Mouse (Mus musculus) mature B cell (primary cell): ENCODE results near the gene Cpt1b.
"Not testable (repeated sequence)": the region's sequence is repeated elsewhere in the genome, so short reads cannot be mapped to it uniquely, and the experiment has no call there.

ENCODE experiments used
- in situ Hi-C: fragments of 300-500 bp; cut with MboI; formaldehyde crosslinking; loops from 2 replicates; pipeline ENCODE4 v1.14.3; 2019

The Cpt1b gene

DNA sequence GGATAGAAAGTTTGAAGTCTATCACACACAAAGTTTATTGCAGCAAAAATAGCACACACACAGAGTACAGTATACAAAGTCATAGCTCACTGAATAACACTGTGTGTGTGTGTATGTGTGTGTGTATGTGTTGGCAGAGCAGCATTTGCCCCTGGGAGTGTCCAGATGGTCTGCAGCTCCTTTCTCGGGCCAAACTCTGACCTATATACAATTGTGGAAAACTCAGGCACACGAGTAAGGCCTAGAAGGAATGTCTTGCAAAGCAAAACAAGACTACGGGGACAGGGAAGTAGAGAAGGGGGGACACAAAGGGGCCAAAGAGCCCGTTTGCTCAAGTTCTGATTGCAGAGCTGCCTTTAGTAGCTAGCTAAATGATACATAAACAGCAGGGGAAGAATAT is 7.3 kb upstream of the Cpt1b start:
- in situ Hi-C loops, result no loop called here

DNA sequence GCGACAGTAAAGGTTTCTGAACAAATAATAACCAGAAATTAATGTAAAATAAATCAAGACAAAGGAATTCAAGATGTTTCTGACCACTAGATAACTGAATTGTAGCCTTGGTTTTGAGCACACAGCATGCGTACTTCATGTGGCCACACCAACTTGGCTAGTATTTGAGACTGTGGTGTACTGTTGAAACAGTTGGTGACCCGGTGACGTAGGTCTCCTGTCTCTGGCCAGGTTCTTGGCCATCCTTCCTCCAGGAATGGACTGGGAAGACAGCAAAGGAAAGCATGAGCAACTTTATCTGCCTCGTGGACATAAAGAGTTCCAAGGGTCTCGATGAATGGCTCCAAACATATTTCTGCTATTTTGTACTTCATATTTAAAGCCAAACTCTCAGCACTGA is 6.1 kb upstream of the Cpt1b start:
- in situ Hi-C loops, result no loop called here

DNA sequence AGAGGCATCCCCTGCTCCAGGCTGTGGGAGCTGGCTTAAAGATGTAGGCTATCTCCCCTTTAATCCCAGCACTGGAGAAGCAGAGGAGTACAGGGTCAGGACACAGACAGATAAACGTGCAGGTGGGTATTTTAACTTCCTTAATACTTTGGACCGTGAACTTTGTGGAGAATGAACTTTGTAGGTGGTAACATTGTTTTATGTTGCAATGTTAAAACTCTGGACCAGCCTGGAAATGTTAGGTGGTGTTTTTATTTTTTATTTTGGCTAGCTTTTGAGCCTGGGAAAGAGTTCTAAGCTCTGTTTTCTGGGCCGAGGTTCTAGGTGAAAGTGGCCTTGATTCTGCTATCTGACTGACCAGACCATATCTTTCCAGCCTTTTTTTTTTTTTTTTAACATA is 5.6 kb upstream of the Cpt1b start:
- in situ Hi-C loops, result no loop called here

DNA sequence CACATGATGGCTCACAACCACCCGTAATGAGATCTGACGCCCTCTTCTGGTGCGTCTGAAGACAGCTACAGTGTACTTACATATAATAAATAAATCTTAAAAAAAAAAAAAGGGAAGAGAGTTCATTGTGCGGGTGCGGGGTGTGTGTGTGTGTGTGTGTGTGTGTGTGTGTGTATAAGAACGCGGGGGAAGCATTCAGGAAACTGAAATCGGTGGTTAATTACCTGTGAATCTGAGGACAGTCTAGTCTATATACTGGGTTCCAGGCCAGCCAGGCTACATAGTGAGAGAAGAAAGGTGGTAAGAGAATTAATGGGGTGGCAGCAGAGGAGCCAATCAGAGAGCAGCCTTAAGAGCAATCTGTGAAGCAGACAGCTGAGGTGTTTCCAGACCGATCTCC is 5.1 kb upstream of the Cpt1b start:
- in situ Hi-C loops, result not testable (repeated sequence)

DNA sequence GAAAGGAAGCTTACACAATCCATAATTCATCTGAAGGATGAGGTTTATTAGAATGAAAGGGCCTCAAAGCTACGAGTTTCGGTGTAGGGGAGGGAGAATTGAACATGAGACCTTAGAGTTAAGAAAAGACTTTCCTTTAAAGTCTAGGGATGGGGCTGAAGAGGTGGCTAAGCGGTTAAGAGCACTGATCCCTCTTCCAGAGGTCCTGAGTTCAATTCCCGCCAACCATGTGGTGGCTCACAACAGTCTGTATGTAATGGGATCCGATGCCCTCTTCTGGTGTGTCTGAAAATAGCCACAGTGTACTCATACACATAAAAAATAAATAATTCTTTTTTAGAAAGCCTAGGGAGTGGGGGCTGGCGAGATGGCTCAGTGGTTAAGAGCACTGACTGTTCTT is 4.7 kb upstream of the Cpt1b start:
- in situ Hi-C loops, result no loop called here

DNA sequence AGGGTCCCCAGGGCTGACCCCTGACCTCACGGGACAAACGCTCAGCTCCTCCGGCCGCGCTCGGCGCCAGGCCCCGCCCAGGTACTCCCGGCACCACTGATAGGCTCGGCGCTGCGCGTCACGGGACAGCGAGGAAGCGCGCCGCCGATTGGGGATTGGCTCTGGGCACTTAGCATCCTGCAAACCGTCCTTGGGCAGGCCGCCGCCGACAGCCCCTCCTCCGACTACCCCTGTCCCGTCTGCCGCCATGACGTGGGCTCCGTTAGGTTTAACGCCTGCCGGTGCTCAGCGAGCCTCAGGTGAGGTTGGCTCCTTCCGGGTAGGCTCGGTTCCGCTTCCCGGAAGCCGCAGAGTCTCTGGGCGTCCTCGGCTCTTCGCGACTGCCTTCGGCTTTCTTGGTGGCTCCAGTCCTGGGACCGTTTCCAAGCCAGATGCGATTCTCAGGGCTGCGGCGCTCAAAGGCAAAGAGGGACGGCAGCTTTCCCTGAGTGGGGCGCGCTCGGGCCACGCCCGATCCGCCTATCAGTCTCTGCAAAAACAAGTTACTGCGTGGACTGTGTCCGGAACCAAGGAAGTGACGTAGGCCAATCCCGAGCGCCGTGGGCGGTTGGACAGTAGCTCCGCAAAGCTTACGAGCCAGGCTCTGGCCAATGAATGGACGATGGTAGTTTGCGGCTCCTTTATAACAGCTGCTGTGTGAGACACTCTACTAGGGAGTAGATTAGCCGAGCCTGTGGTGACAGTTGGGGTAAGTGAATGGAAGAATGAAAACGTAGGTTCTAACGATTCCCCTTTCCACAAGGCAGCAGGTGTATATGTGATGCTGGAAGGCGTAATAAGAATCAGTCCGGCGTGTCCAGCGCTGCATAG is 3.9 kb upstream of the Cpt1b start, which contains the start of the genes C730034F03Rik, Gm44502 and Chkb:
TSS of gene C730034F03Rik (plus strand) at position 238 of the 870 bp plus-strand sequence.
TSS of gene Gm44502 (minus strand) at position 345 of the 870 bp plus-strand sequence.
TSS of gene Chkb (minus strand) at position 557 of the 870 bp plus-strand sequence.
- in situ Hi-C loops, result no loop called here

DNA sequence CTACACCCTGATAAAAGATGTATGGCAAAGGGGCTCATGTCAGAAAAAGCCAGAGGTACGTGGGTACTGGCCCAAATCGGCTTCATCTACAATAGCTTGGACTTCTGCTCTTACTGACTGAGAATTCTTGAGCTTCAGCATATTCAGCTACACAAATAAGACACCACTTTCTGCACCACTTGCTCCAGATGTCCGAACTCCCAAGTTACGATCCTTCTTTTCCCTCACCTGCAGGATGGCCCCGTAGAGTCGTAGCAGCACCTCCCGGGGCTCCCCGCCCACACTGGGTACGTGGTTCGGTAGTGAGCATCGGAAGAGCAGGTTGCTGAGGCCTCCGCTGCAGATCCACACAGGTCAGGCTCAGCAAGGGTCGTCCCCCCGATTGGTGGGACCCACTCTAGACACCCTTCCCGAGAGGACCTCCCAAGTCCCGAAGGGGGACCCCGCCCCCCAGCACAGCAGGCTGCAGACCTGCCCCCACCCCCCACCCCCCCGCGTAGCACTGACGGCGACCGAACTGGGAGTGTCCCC is 3.2 kb upstream of the Cpt1b start:
- in situ Hi-C loops, result no loop called here

DNA sequence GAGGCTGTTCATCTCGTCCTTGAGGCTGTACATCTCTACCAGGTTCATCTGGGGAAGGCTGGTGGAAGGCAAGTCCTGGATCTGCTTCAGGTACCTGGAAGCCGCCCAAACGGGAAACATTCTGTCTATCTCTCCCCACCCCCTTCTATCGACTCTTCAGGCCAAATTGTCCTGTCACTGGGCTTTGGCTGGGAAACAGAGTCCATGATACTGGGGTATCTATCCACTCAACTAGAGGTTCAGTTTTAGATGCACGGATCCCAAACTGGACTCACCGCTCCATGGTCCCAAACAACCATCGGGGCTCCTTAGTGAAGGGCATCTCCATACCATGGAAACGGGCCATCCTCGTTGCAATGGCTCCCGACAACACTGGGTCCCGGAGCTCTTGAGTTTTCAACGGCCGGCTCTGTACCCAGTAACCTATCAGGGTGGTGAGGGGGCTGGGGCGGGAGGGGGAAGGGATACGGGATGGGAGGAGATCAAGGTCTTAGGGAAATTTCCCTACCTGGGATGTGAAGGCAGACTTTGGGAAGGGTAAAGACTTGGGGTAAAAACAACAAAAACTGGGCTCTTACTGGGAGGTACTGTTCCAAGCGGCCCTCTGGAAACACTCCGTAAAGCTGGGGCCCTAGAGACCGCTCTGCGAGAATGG is 2.6 kb upstream of the Cpt1b start:
- in situ Hi-C loops, result no loop called here

DNA sequence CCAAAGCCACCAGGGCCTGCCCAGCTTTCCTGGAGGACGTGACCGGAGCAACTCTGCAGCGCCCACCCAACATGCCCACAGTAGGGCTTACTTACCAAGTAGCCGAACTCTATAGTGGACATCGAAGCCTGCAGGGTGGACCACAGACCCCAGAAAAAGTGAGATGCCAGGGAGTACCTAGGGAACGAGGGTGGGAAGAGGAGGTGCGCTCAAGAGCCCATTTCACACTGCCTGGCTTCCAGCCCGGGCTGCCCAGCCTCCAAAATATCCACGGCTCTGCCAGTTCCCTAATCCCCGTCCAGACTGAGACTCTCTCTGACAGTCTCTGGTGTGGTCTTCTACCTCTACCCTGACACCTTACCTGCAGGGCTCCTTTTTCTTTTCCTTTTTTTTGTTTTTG is 1.1 kb upstream of the Cpt1b start:
- in situ Hi-C loops, result no loop called here

DNA sequence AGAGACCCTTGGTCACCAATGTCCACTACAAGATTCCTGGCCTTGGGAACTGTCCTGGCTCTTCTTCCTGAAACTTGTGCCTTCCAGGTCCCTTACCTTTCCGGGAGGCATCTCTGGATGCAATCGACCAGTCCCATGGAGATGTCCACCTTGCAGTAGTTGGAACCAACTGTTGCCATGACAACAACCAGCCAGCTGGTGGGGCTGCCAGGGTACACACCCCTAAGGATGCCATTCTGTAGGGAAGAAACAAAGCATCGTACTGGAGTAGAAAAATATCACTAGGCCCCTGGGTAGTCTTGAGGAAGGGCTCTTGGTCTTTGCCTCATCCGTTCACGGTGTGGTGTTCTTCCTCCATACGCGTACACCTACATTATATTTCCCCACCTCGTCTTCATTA is 1.0 kb downstream of the Cpt1b start:
- in situ Hi-C loops, result no loop called here

DNA sequence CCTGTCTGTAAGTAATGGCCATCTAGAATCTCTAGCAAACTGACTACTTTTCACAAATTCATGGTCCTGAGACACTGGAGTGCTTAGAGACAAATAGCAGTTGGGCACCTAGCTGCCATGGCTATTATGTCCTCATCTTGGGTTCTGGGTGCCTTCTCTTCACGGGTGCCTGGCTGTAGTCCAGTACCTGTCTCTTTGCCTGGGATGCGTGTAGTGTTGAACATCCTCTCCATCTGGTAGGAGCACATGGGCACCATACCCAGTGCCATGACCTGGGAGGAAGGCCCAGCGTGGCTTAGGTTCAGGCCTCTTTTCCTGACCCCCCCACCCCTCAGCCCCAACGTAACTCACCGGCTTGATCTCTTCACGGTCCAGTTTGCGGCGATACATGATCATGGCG is 3.7 kb downstream of the Cpt1b start:
- in situ Hi-C loops, result no loop called here

DNA sequence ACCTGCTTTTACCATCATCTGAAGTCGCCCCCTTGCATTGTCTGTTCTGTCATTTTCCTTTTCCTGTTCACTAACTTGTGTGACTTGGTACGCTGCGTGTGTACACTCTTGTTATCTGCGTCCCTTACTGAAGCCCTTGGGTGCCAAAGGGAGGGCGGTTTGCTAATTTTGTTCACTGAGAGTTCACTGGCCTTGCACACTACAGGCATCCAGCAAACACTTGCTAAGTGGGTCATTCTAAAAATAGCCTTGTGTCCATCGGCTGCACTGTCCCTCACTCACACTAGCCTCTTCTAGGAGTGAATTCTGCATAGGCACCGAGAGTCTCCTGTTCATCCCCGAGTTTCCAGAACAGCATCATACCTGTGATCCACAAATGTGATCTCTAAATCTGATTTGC is 10.4 kb downstream of the Cpt1b start:
- in situ Hi-C loops, result no loop called here

DNA sequence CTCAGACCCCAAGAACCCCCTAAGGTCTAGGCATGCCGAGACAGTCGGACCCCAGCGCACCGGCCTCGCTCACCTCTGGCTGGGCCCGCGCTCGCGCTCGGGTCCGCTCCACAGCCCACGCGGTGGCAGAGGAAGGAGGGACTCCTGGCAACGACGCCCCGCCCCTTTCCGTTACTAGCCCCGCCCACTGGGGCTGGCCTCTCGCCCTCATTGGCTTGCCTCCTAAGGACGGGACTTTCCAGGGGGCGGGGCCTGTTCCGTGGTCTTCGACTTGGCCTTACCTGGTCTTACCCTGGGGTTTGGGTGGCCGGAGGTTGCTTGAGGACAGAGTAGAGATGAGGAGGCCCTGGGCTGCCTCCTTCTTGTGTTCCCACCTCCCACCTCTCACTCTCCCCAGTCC is 15.5 kb downstream of the Cpt1b start, which contains the start of gene Syce3:
TSS of gene Syce3 (minus strand) at position 386 of the 400 bp plus-strand sequence.
- in situ Hi-C loops, result no loop called here

DNA sequence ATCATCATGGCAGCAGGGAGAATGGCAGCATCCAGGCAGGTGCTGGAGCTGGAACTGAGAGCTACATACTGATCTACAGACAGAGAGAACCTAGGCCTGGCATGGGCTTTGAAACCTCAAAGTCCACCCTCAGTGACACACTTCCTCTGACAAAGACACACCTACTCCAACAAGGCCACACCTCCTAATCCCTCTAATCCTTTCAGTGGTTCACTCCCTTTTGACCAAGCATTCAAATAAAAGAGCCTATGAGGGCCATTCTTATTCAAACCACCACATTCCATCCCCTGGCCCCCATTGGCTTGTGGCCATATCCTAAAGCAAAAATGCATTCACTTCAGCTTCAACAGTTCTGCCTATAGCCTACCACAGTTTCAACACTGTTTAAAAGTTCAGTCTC is 19.0 kb downstream of the Cpt1b start:
- in situ Hi-C loops, result no loop called here

DNA sequence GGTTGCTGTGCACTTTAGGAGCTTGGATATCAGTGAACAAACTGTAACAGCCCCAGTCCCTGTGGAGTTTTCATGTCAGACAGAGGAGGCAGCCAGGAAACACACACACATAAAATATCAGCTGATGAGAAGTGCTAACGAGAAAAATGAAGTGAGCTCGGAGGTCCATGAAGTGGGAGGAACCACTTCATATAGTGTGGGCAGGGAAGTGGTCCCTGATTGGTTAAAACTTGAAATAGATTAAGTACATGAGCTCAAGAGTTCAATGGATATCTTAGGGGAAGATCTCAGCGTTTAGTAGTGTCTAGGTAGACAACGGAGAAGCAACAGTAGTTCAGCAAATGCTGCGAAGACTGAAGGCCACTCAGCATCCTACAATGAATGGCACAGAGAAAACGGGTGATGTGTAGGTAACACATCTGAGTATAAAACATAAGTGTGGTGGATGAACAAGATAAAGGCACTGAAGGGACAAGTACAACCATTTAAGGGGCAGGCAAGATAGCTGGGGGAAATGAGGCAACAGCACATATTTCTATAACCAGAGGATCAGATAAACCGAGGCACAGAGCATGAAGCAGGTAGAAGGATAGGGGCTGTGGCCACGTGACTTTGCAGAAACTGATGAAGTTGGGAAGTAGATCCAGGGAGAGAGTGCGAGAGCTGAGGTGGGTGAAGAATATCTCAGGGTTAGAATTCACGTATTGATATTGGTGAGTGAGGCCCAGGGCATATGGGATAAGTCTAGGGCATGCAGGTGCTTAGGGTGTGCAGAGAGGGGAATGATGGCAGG is 20.6 kb downstream of the Cpt1b start:
- in situ Hi-C loops, result no loop called here

DNA sequence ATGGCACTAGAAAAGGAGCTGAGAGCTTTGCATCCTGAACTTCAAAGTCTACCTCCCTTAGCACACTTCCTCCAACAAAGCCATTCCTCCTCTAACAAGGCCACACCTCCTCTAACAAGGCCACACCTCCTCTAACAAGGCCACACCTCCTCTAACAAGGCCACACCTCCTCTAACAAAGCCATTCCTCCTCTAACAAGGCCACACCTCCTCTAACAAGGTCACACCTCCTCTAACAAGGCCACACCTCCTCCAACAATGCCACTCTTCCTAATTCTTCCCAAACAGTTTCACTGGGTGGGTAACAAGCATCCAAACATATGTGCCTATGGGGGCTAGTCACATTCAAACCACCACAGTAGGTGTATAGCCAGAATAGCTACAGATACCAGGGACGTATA is 23.2 kb downstream of the Cpt1b start:
- in situ Hi-C loops, result no loop called here

DNA sequence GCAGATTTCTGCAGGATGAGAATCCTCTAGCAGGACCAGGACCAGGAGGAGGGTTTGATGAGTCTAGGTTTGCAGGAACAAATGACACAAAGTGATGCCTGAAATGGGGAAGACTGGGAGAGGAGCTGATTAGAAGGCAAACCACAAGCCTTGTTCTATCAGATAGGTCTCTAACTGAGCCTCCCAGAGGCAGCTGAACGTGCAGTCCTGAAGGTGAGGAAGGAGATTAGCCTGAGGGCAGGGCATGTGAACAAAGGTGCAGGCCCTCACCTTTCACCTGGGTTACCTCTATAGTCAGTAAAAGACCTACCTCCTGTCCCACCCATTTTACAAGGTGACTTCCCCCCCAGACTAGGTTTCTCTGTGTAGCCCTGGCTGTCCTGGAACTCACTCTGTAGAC is 25.9 kb downstream of the Cpt1b start:
- in situ Hi-C loops, result no loop called here

DNA sequence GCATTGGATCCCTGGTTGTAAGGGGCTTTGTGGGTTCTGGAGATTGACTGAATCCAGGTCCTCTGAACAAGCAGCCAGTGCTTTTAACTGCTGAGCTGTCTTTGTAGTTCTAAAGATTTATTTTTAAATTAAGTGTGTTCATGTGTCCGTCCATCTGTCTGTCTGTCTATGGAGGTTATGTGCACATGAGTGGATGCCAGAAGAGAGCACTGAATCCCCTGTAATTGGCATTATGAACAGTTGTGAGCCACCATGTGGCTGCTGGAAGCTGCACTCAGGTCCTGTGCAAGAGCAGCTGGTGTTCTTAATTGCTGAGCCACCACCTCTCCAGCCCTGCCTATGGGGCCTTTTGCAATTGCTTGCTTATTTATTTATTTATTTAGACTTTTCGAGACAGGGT is 27.5 kb downstream of the Cpt1b start:
- in situ Hi-C loops, result no loop called here

DNA sequence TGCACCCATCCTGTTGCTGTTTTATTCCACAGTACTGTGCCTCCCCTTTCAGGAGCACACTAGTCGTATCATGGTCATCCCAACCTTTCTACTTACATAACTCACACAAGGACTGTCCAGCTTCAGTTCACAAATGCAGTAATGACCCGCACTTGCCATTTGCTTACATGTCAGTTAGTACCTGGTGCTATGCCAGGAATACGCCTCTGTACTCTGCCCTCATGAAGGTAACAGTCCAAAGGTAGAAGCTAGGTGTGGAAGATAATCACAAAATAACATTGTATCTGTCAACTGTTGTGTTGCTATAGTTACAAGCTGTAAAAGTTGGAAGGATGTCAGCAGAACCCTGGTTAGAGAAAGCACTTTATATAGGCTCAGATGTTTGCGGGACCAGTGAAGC is 28.8 kb downstream of the Cpt1b start:
- in situ Hi-C loops, result no loop called here

DNA sequence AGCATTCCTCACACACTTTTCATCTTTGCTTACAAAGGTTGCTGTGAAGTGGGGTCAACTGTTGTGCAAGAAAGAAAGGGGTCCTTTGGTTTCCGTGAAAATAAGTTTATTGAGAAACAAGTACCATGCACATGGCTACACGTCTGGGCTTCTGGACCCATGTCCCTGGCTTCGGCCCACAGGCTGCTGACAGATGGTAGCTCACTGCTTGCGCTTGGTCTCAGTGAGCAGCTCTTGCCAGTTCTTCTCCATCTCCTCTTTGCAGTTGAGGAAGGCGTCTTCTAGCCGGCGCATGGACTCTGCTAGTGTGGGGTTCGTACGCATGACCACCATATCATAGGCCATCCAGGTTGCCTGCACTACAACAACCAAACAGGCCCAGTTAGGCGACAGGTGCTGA is 35.6 kb downstream of the Cpt1b start:
- in situ Hi-C loops, result no loop called here

DNA sequence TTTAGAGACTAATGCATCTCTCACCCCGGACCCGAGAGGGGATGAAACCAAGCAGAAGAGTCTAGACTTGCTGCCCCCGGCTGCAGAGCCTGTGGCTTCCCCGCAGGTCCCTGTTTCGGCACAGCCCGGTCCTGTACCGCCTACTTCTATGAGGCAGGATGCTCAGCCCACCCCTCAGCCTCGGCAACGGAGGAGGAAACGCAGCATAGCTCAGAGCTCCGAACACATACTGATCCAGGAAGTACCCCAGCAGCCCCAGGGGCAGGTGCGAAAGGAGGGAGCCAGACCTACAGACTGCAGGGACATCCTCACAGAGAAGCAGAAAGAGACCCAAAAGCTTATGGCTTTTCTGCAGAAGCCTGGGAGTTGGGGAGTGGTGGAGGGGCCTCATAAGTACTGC is 38.5 kb downstream of the Cpt1b start:
- in situ Hi-C loops, result no loop called here

DNA sequence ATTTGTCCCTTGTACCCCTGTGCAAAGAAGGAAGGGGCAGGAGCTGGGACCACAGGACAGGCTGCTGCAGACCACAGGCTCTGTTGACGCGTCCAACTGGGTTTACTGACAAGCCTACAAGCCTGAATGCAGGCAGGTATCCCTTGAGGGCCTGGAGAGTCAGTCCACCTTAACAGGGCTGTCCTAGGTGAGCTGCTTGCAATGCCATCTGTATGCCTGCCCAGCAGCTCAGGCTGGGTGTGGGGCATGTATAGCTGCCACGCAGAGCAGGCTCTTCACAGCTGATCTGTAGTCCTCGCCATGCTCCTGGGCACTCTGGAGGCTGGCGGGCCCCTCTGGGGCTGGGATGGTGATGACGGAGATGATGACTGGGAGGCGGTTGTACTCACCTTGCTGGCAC is 41.0 kb downstream of the Cpt1b start, which contains the start of gene Klhdc7b:
TSS of gene Klhdc7b (plus strand) at position 301 of the 400 bp plus-strand sequence.
- in situ Hi-C loops, result no loop called here
